Mouse (Mus musculus) macrophage (primary cell): ENCODE results near the gene Entpd7. TPM values are rescaled to one million over a fixed set of nuclear protein-coding genes. Genes with fewer than 3 reads are reported as not detected.

Experiments
- polyA plus RNA-seq: library from polyadenylated mRNA; stranded (reverse); fragments of 250-400 nt; gene quantifications from 3 replicates; pipeline ENCODE4 v1.2.4, GENCODE M21; 2018; ENCODE audit warnings: inconsistent platforms

The Entpd7 gene
- polyA plus RNA-seq, 1 experiment from 2014 or later = 11.2 TPM

Other genes starting within 250 kb of the Entpd7 start
- not detected in 3 replicates for gene Cnnm1, start 249.2 kb upstream of the Entpd7 start, polyA plus RNA-seq
- gene Got1, start 165.1 kb upstream of the Entpd7 start, polyA plus RNA-seq = 86.8 to 158 TPM (median 102 TPM) in 3 replicates
- not detected in 3 replicates for gene Nkx2-3, start 77.3 kb upstream of the Entpd7 start, polyA plus RNA-seq
- gene Slc25a28, start 14.8 kb upstream of the Entpd7 start, polyA plus RNA-seq = 16.2 to 24.8 TPM (median 23.2 TPM) in 3 replicates
- gene Cutc, start 63.3 kb downstream of the Entpd7 start, polyA plus RNA-seq = 15.4 to 18.3 TPM (median 16.2 TPM) in 3 replicates
- gene Cox15, start 63.3 kb downstream of the Entpd7 start, polyA plus RNA-seq = 14.3 to 15.8 TPM (median 15.3 TPM) in 3 replicates
- gene Abcc2, start 92.5 kb downstream of the Entpd7 start, polyA plus RNA-seq = 0.04 TPM in 2 of 3 replicates, not detected in the other